Mouse (Mus musculus) liver, embryonic 14.5 days (tissue): Measurements from ENCODE around the gene Rptn.

Experiments used
- CTCF ChIP-seq: IDR thresholded peaks from 2 replicates; pipeline ENCODE4 v1.5.1; 2016; ENCODE audit warnings: antibody characterized with exemption, low read depth, control low read depth
- EP300 ChIP-seq: IDR thresholded peaks from 2 replicates; pipeline ENCODE4 v1.6.1; 2016; ENCODE audit warnings: antibody characterized with exemption, low read depth

- no peak for TF ChIP-seq EP300
- TF ChIP-seq CTCF: no peak
Observed at GRCm38 (mm10) chr3:93431673-93432072, 38.2 kb downstream of the Rptn start.
